Mouse (Mus musculus): Measurements from ENCODE around the gene Zfp819.
"Not testable (repeated sequence)": the region's sequence is repeated elsewhere in the genome, so short reads cannot be mapped to it uniquely, and the experiment has no call there.

Gene Zfp819

GRCm38 (mm10) chr7:43643046-43643652 is 36.2 kb downstream of the Zfp819 start:
- DNase-seq (ENCODE audit: low spot score): no peak

DNA sequence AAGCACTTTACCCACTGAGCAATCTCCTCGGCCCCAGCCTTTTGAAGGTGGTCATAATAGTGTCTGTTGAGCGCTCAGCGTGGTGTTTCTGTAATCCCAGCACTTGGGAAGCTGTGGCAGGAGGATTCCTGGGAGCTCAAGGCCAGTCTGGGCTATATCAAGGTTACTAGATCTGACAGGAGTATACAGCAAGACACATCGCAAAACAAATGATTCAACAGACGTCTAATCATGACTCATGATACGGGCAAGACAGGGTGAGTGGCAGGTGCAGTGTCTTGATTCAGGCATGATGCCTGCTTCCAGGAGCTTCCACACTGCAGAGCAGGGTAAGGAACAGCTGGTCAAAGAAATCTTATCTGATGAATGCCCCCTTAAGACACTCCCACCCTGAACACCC is 45.7 kb downstream of the Zfp819 start:
- DNase-seq (ENCODE audit: low spot score): no peak

- no peak for DNase-seq (ENCODE audit: low spot score)
Measured at GRCm38 (mm10) chr7:43654519-43654918, 47.5 kb downstream of the Zfp819 start.

- no peak for DNase-seq (ENCODE audit: low spot score)
Measured at GRCm38 (mm10) chr7:43656232-43656631, 49.3 kb downstream of the Zfp819 start.

GRCm38 (mm10) chr7:43660002-43660401 is 53.0 kb downstream of the Zfp819 start, which contains the start of gene Siglece:
Siglece (minus strand) TSS chr7:43660161.
- DNase-seq (ENCODE audit: low spot score): no peak

- DNase-seq (ENCODE audit: low spot score): no peak
Measured at GRCm38 (mm10) chr7:43662804-43663203, 55.8 kb downstream of the Zfp819 start.

DNA sequence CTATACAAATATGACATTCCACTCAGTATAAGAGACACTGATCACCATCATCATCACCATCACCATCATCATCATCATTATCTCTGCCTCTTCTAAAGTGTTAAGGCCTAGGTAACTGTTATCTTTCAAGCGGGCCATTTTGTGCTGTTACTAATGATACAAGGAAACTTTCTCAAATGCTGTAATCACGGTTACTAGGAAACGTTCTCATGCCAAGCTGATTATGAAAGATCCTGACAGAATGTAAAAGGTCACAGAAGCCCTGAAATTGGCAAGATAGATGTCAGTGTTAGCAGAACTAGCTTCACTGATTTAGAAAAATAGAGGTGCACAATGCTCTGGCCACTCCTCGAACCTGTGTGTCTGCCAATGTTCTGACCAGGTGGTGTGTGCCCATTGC is 60.3 kb downstream of the Zfp819 start:
- not testable (repeated sequence) for DNase-seq (ENCODE audit: low spot score)
